Mouse (Mus musculus) hindbrain, embryonic 11.5 days (tissue): ENCODE data around the gene Aimp2. TPM values are rescaled to one million over a fixed set of nuclear protein-coding genes. Genes with fewer than 3 reads are reported as not detected.

Experiments
- ATAC-seq: fragments of 200-750 bp; cut with Nextera tagmentation; 2 replicates; pipeline ENCODE4 v1.8.0; 2017; ENCODE audit warnings: mild to moderate bottlenecking, moderate TSS enrichment, moderate library complexity; ENCODE audit not compliant: low FRiP score
- DNase-seq: peaks from one replicate; pipeline ENCODE4 v3.0.0-alpha.2; 2015; ENCODE audit warnings: low spot score
- H3K27ac ChIP-seq: fragments of 300-500 bp; sonication (generic); 2 replicates; pipeline ENCODE4 v1.5.1; 2014; ENCODE audit warnings: mild to moderate bottlenecking, low read depth, low read length
- H3K27me3 ChIP-seq: fragments of 300-500 bp; sonication (generic); 2 replicates; pipeline ENCODE4 v1.6.1; 2014; ENCODE audit warnings: mild to moderate bottlenecking, low read length, moderate library complexity, mixed read lengths; ENCODE audit not compliant: control insufficient read depth, insufficient read depth
- H3K36me3 ChIP-seq: fragments of 300-500 bp; sonication (generic); 2 replicates; pipeline ENCODE4 v1.6.1; 2014; ENCODE audit warnings: mild to moderate bottlenecking, low read length, moderate library complexity, mixed read lengths; ENCODE audit not compliant: control insufficient read depth, insufficient read depth
- H3K4me1 ChIP-seq: fragments of 300-500 bp; sonication (generic); replicated peaks from 2 replicates; pipeline ENCODE4 v1.6.1; 2014; ENCODE audit warnings: low read length, mixed read lengths; ENCODE audit not compliant: control insufficient read depth, insufficient read depth
- H3K4me2 ChIP-seq: fragments of 300-500 bp; sonication (generic); replicated peaks from 2 replicates; pipeline ENCODE4 v1.6.1; 2014; ENCODE audit warnings: mild to moderate bottlenecking, low read depth, low read length
- H3K4me3 ChIP-seq: fragments of 300-500 bp; sonication (generic); 2 replicates; pipeline ENCODE4 v1.5.1; 2014; ENCODE audit warnings: low read depth, low read length
- H3K9ac ChIP-seq: fragments of 300-500 bp; sonication (generic); 2 replicates; pipeline ENCODE4 v1.6.1; 2014; ENCODE audit warnings: low read depth, low read length
- H3K9me3 ChIP-seq: fragments of 300-500 bp; sonication (generic); 2 replicates; pipeline ENCODE4 v1.6.1; 2016; ENCODE audit warnings: low read length; ENCODE audit not compliant: control insufficient read depth
- WGBS: fragments of 180-500 bp; shearing (Covaris S2); extraction: QIAGEN DNeasy Blood & Tissue Kit; methylation state at CpG from one replicate; pipeline ENCODE4 v1.1.7; 2014; 5-methylcytosine and 5-hydroxymethylcytosine counted together
- polyA plus RNA-seq: library from polyadenylated mRNA; unstranded; fragments of >200 nt; fragmentation: Nextera tagmentation; extraction: Ambion mirVana; gene quantifications from 2 replicates; pipeline ENCODE4 v1.2.1, GENCODE M21; 2014

Aimp2 gene
- polyA plus RNA-seq, 1 experiment from 2014 or later: 103 TPM

DNA sequence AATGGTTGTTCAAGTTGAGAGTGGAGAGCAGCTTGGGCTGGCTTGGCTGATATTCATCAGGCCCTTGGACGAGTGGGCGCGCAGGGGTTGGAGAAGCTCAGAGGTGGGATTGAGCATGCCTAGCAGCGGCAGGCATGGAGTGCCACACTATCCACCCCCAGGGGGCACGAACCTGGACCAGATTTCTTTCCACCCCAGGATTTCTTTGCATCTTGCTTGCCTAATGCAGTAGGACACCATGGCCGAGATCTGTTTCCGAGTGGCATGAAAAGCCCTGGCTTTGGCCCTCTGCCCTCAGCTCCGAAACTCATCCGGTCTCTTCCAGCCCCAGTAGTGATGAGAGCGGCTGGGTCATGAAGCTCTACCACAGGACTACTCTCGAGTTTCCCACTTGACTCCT, 23.8 kb upstream of the Aimp2 start:
- Histone ChIP-seq H3K36me3 (peaks cover 4% of the 10 kb centered on the region; the same call in 1 of the 2 replicates), H3K9me3 (no peaks in the 10 kb centered on the region), H3K4me1 (no peaks in the 10 kb centered on the region), H3K9ac (no peak overlapping the region), H3K27ac (no peak overlapping the region), H3K4me2 (no peak overlapping the region), H3K27me3 (no peaks in the 10 kb centered on the region), H3K4me3 (no peak overlapping the region)
- DNase-seq: no peak
- WGBS: 90% methylated on average over 11 of the region's 11 CpGs
- ATAC-seq: no peak

DNA sequence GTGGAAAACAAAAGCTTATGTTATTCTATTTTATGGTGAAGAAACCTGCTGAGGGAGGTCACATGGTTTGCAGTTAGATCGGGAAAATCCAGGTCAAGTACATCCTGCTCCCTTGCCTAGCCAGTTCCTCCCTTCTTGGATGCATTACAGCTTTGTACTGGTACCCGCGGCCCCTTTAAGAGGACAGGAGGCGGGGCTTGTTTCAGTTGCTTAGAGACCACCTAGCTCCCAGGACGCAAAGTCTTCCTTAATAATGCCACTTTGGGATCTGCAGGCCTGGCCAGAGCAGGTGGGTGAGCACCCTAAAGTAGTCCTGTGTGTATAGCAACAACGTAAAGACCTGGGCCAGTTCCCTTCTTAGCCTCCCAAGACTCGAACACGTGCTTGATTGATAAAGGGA, 23.2 kb upstream of the Aimp2 start, which contains the start of gene Rsph10b:
TSS of gene Rsph10b (plus strand) at position 205 of the 400 bp plus-strand sequence.
- Histone ChIP-seq H3K4me2 (no peak within 1 kb of the TSS; the same call in 1 of the 2 replicates), H3K4me1 (no peaks in the 10 kb centered on the region), H3K9ac (no peak within 1 kb of the TSS), H3K4me3 (no peak within 1 kb of the TSS), H3K36me3 (peaks cover 4% of the 10 kb centered on the region; the same call in 1 of the 2 replicates), H3K27me3 (no peaks in the 10 kb centered on the region), H3K27ac (no peak within 1 kb of the TSS), H3K9me3 (no peaks in the 10 kb centered on the region)
- WGBS: 14% methylated on average over 8 of the region's 8 CpGs
- ATAC-seq (no peak), DNase-seq (peak; percentile 52)

DNA sequence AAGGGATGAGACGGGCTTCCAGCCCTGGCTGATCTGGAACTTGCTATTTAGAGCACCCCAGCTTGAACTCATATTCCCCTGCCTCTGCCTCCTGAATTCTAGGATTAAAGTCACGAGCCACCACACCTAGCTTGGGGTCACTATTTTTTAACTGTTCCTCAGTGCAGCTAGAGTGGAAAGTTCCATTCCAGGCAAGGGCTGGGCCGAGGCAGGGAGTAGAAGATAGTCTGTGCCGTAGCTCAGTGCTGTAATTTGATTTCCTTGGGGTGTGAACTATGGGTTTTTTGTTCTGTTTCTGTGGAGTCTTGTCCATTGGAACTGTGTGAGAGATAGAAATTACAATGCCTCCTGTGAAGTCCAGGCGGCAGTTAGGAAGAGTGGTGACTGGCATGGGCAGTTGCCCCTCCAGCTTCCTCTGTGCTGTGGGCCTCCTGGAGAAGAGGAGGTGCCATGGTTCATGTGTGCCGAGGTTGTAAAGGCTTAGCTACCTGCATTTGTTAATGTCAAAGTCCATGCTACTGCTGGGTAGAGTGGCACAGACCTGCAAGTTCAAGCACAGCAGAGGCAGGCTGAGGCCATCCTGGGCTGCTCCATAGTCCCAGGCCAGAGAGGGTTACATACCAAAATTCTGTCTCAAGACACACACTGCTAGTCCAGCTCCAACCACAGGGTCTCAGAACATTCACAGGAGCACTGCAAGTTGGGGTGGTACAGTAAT, 22.4 kb upstream of the Aimp2 start:
- DNase-seq (no peak), ATAC-seq (no peak)
- Histone ChIP-seq H3K9me3 (no peaks in the 10 kb centered on the region), H3K9ac (no peak overlapping the region), H3K4me1 (no peaks in the 10 kb centered on the region), H3K4me3 (no peak overlapping the region), H3K4me2 (no peak overlapping the region), H3K27ac (no peak overlapping the region), H3K27me3 (no peaks in the 10 kb centered on the region), H3K36me3 (peaks cover 4% of the 10 kb centered on the region; the same call in 1 of the 2 replicates)
- 89% methylated on average over 6 of the region's 6 CpGs for WGBS

DNA sequence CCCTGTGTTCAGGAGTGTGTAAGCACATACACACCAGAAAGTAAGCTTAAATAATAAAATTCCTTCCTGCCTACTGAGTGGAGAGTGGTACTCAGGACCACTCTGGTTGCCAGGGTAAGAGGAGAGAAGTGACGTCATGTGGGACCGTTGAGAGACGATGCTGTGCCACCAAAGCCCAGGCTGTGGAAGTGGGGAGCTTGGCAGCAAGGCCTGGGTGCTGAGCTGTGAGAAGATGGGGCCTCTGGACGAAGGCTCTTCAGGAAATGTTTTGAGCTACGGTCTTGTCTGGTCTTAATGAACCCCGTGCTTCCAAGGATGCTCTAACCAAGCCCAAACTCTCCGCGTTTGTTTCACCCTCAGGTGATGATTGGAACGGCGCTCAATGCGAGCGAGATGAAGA, 21.0 kb upstream of the Aimp2 start:
- H3K27me3 ChIP-seq: no peaks in the 10 kb centered on the region
- WGBS: 97% methylated on average over 12 of the region's 12 CpGs
- H3K36me3 ChIP-seq: peaks cover 4% of the 10 kb centered on the region; the same call in 1 of the 2 replicates
- DNase-seq (no peak), ATAC-seq (no peak)
- H3K9ac ChIP-seq: no peak overlapping the region
- no peaks in the 10 kb centered on the region for H3K4me1 ChIP-seq
- H3K9me3 ChIP-seq: no peaks in the 10 kb centered on the region
- no peak overlapping the region for H3K27ac ChIP-seq
- no peak overlapping the region for H3K4me2 ChIP-seq
- H3K4me3 ChIP-seq: no peak overlapping the region

DNA sequence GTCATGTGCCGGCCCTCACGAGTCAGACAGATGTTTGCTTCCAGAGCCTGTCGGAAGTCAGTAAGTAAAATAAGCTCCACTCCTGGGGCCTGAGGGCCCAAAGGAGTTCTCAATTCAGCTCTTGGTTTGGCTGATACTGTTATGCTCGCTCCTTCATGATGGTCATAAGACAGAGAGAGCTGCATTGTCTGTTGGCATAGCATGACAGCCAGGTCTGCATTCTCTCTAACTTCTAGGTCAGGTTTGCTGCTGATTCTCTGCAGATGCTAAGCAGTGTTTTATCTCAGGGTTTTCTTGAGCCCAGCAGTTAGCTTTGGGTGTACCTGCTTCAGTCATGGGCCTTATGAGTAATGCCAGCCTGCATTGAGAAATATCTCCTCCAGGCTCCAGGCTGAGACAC, 19.6 kb upstream of the Aimp2 start:
- ATAC-seq (no peak), DNase-seq (no peak)
- H3K36me3 ChIP-seq: peaks cover 9% of the 10 kb centered on the region; the same call in 1 of the 2 replicates

DNA sequence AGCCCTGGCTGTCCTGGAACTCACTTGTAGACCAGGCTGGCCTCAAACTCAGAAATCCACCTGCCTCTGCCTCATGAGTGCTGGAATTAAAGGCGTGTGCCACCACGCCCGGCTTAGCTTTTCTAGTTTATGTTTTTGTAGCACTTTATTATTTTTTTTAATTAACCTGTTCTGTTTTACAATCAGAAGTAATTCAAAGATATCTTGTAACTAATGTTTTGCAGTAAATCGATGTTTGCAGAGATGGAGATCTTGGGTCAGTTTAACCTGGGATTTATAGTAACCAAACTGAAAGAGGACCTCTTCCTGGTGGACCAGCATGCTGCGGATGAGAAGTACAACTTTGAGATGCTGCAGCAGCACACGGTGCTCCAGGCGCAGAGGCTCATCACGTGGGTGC, 18.2 kb upstream of the Aimp2 start, which contains the start of gene Gm42421:
TSS of gene Gm42421 (plus strand) at position 301 of the 400 bp plus-strand sequence.
- H3K27me3 ChIP-seq: no peaks in the 10 kb centered on the region
- no peak for ATAC-seq
- H3K9me3 ChIP-seq: no peaks in the 10 kb centered on the region
- H3K36me3 ChIP-seq: peaks cover 9% of the 10 kb centered on the region; the same call in 1 of the 2 replicates
- 95% methylated on average over 8 of the region's 8 CpGs for WGBS
- no peak within 1 kb of the TSS for H3K4me3 ChIP-seq
- no peak for DNase-seq
- no peaks in the 10 kb centered on the region for H3K4me1 ChIP-seq
- no peak within 1 kb of the TSS for H3K9ac ChIP-seq
- H3K27ac ChIP-seq: no peak within 1 kb of the TSS
- H3K4me2 ChIP-seq: no peak within 1 kb of the TSS

More for the DNA sequence above, 19.6 kb upstream of the Aimp2 start:
- Histone ChIP-seq H3K27me3 (no peaks in the 10 kb centered on the region), H3K4me1 (no peaks in the 10 kb centered on the region), H3K9me3 (no peaks in the 10 kb centered on the region), H3K4me3 (no peak overlapping the region), H3K4me2 (no peak overlapping the region), H3K27ac (no peak overlapping the region), H3K9ac (no peak overlapping the region)
- 91% methylated on average over 4 of the region's 4 CpGs for WGBS

DNA sequence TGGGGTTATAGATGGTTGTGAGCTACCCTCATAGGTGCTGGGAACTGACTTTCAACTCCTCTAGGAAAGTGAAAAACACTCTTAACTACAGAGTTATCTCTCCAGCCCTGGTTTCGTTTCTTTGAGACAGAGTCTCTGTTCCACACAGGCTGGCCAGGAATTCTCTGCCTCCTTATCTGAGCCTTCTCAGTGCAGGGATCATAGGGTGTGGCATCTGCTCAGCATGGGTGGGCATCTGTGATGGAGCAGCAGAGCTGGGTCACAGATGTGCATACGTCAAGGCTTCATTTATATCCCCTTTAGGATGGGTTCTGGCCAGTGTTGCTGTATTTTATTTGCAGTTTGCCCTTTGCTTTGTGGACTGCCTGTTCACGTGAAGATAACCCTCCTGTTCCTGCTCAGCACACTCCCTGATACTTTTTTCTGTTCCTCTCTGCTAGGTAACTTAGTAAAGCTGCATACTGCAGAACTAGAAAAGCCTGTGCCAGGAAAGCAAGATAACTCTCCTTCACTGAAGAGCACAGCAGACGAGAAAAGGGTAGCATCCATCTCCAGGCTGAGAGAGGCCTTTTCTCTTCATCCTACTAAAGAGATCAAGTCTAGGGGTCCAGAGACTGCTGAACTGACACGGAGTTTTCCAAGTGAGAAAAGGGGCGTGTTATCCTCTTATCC, 15.3 kb upstream of the Aimp2 start:
- Histone ChIP-seq H3K4me3 (no peak overlapping the region), H3K4me1 (no peaks in the 10 kb centered on the region), H3K9me3 (no peaks in the 10 kb centered on the region), H3K27ac (no peak overlapping the region), H3K36me3 (peaks cover 8% of the 10 kb centered on the region; the same call in 1 of the 2 replicates), H3K27me3 (no peaks in the 10 kb centered on the region), H3K9ac (no peak overlapping the region), H3K4me2 (no peak overlapping the region)
- 94% methylated on average over 6 of the region's 6 CpGs for whole genome bisulfite sequencing
- ATAC-seq: no peak
- no peak for DNase-seq

DNA sequence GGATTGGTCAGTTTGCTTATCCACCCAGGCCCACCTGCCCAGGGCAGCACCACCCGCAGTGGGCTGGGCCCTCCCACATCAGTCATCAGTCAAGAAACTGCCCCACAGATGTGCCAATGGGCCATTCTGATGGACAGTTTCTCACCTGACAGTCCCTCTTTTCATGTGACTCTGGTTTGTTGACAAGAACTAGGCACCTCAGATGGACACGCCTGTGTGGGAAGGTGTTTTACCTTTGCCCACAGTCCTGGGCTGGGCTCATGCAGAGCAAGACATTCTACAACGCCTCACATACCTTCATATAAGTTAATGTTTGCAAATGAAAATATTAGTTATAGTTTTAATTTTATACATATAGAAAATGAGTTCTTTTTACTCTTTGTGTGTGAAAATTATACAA, 8.5 kb upstream of the Aimp2 start:
- 0 out of 2 replicates have a peak, but pooled peaks cover 3% of the 10 kb centered on the region for H3K36me3 ChIP-seq
- H3K9ac ChIP-seq: no peak overlapping the region
- no peaks in the 10 kb centered on the region for H3K9me3 ChIP-seq
- no peak overlapping the region for H3K4me3 ChIP-seq
- H3K4me2 ChIP-seq: no peak overlapping the region
- H3K27me3 ChIP-seq: no peaks in the 10 kb centered on the region
- H3K4me1 ChIP-seq: no peaks in the 10 kb centered on the region
- ATAC-seq: no peak
- no peak for DNase-seq
- H3K27ac ChIP-seq: no peak overlapping the region
- 98% methylated on average over 3 of the region's 3 CpGs for WGBS
